ENCODE assay signal across 8 mouse cellular contexts in the genomic region with DNA sequence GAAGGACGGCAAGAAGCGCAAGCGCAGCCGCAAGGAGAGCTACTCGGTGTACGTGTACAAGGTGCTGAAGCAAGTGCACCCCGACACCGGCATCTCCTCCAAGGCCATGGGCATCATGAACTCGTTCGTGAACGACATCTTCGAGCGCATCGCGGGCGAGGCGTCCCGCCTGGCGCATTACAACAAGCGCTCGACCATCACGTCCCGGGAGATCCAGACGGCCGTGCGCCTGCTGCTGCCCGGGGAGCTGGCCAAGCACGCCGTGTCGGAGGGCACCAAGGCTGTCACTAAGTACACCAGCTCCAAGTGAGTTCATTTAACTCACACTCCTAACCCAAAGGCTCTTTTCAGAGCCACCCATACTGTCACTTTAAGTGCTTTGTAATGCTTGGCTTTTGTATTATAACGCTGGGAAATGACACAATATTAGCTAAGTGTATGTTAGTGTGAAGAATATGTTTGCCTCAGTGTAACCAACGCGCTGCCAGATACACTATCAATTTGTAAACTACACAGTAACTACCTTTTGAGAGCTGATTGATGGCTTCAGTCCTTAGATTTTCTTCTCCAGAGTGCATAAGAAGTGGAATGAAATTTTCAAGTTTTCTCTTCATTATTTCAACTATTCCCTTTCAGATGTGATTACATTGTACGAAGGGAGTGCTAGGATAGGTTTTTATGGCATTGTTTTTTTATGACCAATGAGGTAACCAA. TPM values are rescaled to one million over a fixed set of nuclear protein-coding genes. Genes with fewer than 3 reads are reported as not detected.
A peak's percentile ranks its signal among the peaks of the same experiment; 100 is the strongest.
DNase-seq lines count a peak whose midpoint lies in the region; ATAC-seq and TF ChIP-seq lines count a peak whose summit lies in the region.
"Not testable (repeated sequence)": the region's sequence is repeated elsewhere in the genome, so short reads cannot be mapped to it uniquely, and the experiment has no call there.

No protein-coding gene starts in this region.

- WGBS in forebrain, embryonic 13.5 days = under 1% methylated on average over 12 of the region's 34 CpGs
- whole genome bisulfite sequencing in hindbrain, embryonic 10.5 days = under 1% methylated on average over 16 of the region's 34 CpGs
- under 1% methylated on average over 8 of the region's 34 CpGs for WGBS in kidney, embryonic 16.5 days
- WGBS in liver, embryonic 16.5 days (ENCODE audit: insufficient replicate concordance) = 0% methylated on average over 9 of the region's 34 CpGs
- WGBS in midbrain, embryonic 16.5 days = 0% methylated on average over 12 of the region's 34 CpGs
- WGBS in stomach, embryonic 16.5 days = 0% methylated on average over 9 of the region's 34 CpGs

- H3K9me3 ChIP-seq in CH12.LX (replicated peaks; ENCODE audit: low read length); forebrain, embryonic 13.5 days (replicated peaks); hindbrain, embryonic 10.5 days; kidney, embryonic 16.5 days (ENCODE audit: low read length); liver, embryonic 16.5 days (replicated peaks; ENCODE audit: control insufficient read depth, low read length); midbrain, embryonic 16.5 days (replicated peaks; ENCODE audit: control insufficient read depth, low read length, poor library complexity, severe bottlenecking); stomach, embryonic 16.5 days (replicated peaks; ENCODE audit: control insufficient read depth, low read length): not testable (repeated sequence)

- not testable (repeated sequence) for H3K27me3 ChIP-seq in CH12.LX (replicated peaks); forebrain, embryonic 13.5 days; hindbrain, embryonic 10.5 days (ENCODE audit: insufficient read depth, poor library complexity, severe bottlenecking); kidney, embryonic 16.5 days (ENCODE audit: insufficient read depth, low read length); liver, embryonic 16.5 days (ENCODE audit: control insufficient read depth, insufficient read depth, low read depth, low read length); midbrain, embryonic 16.5 days (ENCODE audit: control insufficient read depth, insufficient read depth, low read depth, low read length); stomach, embryonic 16.5 days (ENCODE audit: control insufficient read depth, insufficient read depth, low read length)

- in situ Hi-C loops in CH12.LX (cut with MboI; ENCODE audit: low pct_ligation_motif_present, low pct_unique_long_range_greater_than_20kb, low sequenced_read_pairs) = loop anchor here (25.0 kb wide), 1 partner anchor 1834 kb away; a partner anchor contains a TSS

- peak overlapping the region; percentile 67; the same call in 1 of the 2 replicates for H3K4me2 ChIP-seq in CH12.LX (ENCODE audit: insufficient read depth, low read depth, poor library complexity, severe bottlenecking)
- H3K4me2 ChIP-seq in forebrain, embryonic 13.5 days = peak overlapping the region; percentile 75
- H3K4me2 ChIP-seq in kidney, embryonic 16.5 days (replicated peaks; ENCODE audit: low read depth, low read length) = peak overlapping the region; percentile 78
- peak overlapping the region; percentile 79 for H3K4me2 ChIP-seq in liver, embryonic 16.5 days (ENCODE audit: low read depth, low read length)
- H3K4me2 ChIP-seq in midbrain, embryonic 16.5 days (ENCODE audit: low read length) = peak overlapping the region; percentile 73
- peak overlapping the region; percentile 75 for H3K4me2 ChIP-seq in stomach, embryonic 16.5 days (ENCODE audit: low read depth, low read length)

- peak; percentile 92 for TF ChIP-seq POLR2A in CH12.LX (IDR thresholded peaks at IDR 0.05; ENCODE audit: low read depth, low read length)
- not testable (repeated sequence) for TF ChIP-seq POLR2A in cortical plate, adult 2 months (IDR thresholded peaks at IDR 0.05; ENCODE audit: extremely low read depth, insufficient read depth, low read length)

- peak overlapping the region; percentile 98 for H3K27ac ChIP-seq in CH12.LX (ENCODE audit: insufficient read depth, low read depth)
- H3K27ac ChIP-seq in cortical plate, adult 2 months (ENCODE audit: insufficient read depth, low read length) = peak overlapping the region; percentile 96
- peak overlapping the region; percentile 97 for H3K27ac ChIP-seq in forebrain, embryonic 13.5 days
- H3K27ac ChIP-seq in hindbrain, embryonic 10.5 days = peak overlapping the region; percentile 98
- H3K27ac ChIP-seq in kidney, embryonic 16.5 days (ENCODE audit: low read length) = peak overlapping the region; percentile 97
- peak overlapping the region; percentile 98 for H3K27ac ChIP-seq in liver, embryonic 16.5 days (ENCODE audit: low read length)
- H3K27ac ChIP-seq in midbrain, embryonic 16.5 days (ENCODE audit: low read length) = peak overlapping the region; percentile 93
- peak overlapping the region; percentile 93 for H3K27ac ChIP-seq in stomach, embryonic 16.5 days (ENCODE audit: low read length)

- H3K4me1 ChIP-seq in CH12.LX (ENCODE audit: control insufficient read depth in 1 of 2, insufficient read depth in 2 of 2); cortical plate, adult 2 months (ENCODE audit: control insufficient read depth, insufficient read depth, low read length); liver, embryonic 16.5 days (ENCODE audit: control insufficient read depth, low read depth, low read length): not testable (repeated sequence)
- H3K4me1 ChIP-seq in forebrain, embryonic 13.5 days = peaks cover 29% of the 10 kb centered on the region
- peaks cover 30% of the 10 kb centered on the region for H3K4me1 ChIP-seq in hindbrain, embryonic 10.5 days (replicated peaks)
- H3K4me1 ChIP-seq in kidney, embryonic 16.5 days (ENCODE audit: insufficient read depth, low read length) = peaks cover 15% of the 10 kb centered on the region
- peaks cover 29% of the 10 kb centered on the region for H3K4me1 ChIP-seq in midbrain, embryonic 16.5 days (ENCODE audit: control insufficient read depth, insufficient read depth, low read length)
- H3K4me1 ChIP-seq in stomach, embryonic 16.5 days (ENCODE audit: control insufficient read depth, insufficient read depth, low read length) = peaks cover 27% of the 10 kb centered on the region

- H3K4me3 ChIP-seq in CH12.LX (replicated peaks in 1 of 3; ENCODE audit: low read depth in 2 of 3, low read length in 2 of 3, poor library complexity in 1 of 3) = peak overlapping the region; percentile 34 to 66 (median 36)
- H3K4me3 ChIP-seq in cortical plate, adult 2 months (ENCODE audit: insufficient read depth, low read length) = peak overlapping the region; percentile 69
- peak overlapping the region; percentile 51 for H3K4me3 ChIP-seq in forebrain, embryonic 13.5 days
- peak overlapping the region; percentile 56 for H3K4me3 ChIP-seq in hindbrain, embryonic 10.5 days
- peak overlapping the region; percentile 57 for H3K4me3 ChIP-seq in kidney, embryonic 16.5 days (ENCODE audit: low read length)
- peak overlapping the region; percentile 63 for H3K4me3 ChIP-seq in liver, embryonic 16.5 days (ENCODE audit: low read depth, low read length)
- peak overlapping the region; percentile 43 for H3K4me3 ChIP-seq in midbrain, embryonic 16.5 days (ENCODE audit: low read depth, low read length)
- peak overlapping the region; percentile 54 for H3K4me3 ChIP-seq in stomach, embryonic 16.5 days (replicated peaks; ENCODE audit: low read length)

- not testable (repeated sequence) for TF ChIP-seq CTCF in CH12.LX (conservative IDR thresholded peaks at IDR 0.05 in 1 of 2, IDR thresholded peaks at IDR 0.05 in 1 of 2; ENCODE audit: low read depth in 2 of 2, low read length in 2 of 2); cortical plate, adult 2 months (IDR thresholded peaks at IDR 0.05; ENCODE audit: extremely low read depth, insufficient read depth, low read length)

- not testable (repeated sequence) for H3K79me2 ChIP-seq in CH12.LX (replicated peaks; ENCODE audit: control insufficient read depth, extremely low read depth, insufficient read depth, poor library complexity, severe bottlenecking)

- ATAC-seq in forebrain, embryonic 13.5 days; kidney, embryonic 16.5 days (ENCODE audit: low FRiP score, low TSS enrichment); midbrain, embryonic 16.5 days; stomach, embryonic 16.5 days (ENCODE audit: insufficient read depth, low FRiP score): not testable (repeated sequence)
- ATAC-seq in liver, embryonic 16.5 days (ENCODE audit: low read depth) = peak; percentile 0; the same call in 1 of the 2 replicates

- TF ChIP-seq EP300 in CH12.LX (IDR thresholded peaks at IDR 0.05; ENCODE audit: low read length) = not testable (repeated sequence)

- peak overlapping the region; percentile 91 for H3K9ac ChIP-seq in CH12.LX (ENCODE audit: insufficient read depth, low read depth)
- H3K9ac ChIP-seq in forebrain, embryonic 13.5 days = peak overlapping the region; percentile 86
- H3K9ac ChIP-seq in kidney, embryonic 16.5 days (replicated peaks; ENCODE audit: low read length) = peak overlapping the region; percentile 75
- H3K9ac ChIP-seq in liver, embryonic 16.5 days (ENCODE audit: low read depth, low read length) = peak overlapping the region; percentile 73
- peak overlapping the region; percentile 60 for H3K9ac ChIP-seq in midbrain, embryonic 16.5 days (ENCODE audit: low read depth, low read length)
- peak overlapping the region; percentile 70 for H3K9ac ChIP-seq in stomach, embryonic 16.5 days (ENCODE audit: low read length)

- TF ChIP-seq RAD21 in CH12.LX (IDR thresholded peaks at IDR 0.05; ENCODE audit: low read depth, low read length) = not testable (repeated sequence)

- H3K36me3 ChIP-seq in CH12.LX (replicated peaks in 1 of 2; ENCODE audit: control insufficient read depth in 1 of 2, insufficient read depth in 1 of 2, low read length in 1 of 2); forebrain, embryonic 13.5 days (ENCODE audit: poor library complexity, severe bottlenecking); hindbrain, embryonic 10.5 days; kidney, embryonic 16.5 days (ENCODE audit: insufficient read depth, low read length); liver, embryonic 16.5 days (ENCODE audit: control insufficient read depth, insufficient read depth); midbrain, embryonic 16.5 days (ENCODE audit: control insufficient read depth, insufficient read depth, low read length); stomach, embryonic 16.5 days (ENCODE audit: control insufficient read depth, insufficient read depth, low read length): not testable (repeated sequence)

- dilution Hi-C loops in CH12.LX (cut with MboI; ENCODE audit: extremely low pct_ligation_motif_present, extremely low pct_unique_long_range_greater_than_20kb, low sequenced_read_pairs) = not testable (repeated sequence)

- DNase-seq in CH12.LX (ENCODE audit: extremely low read depth) = peak; percentile 66
- DNase-seq in hindbrain, embryonic 10.5 days (ENCODE audit: low spot score) = not testable (repeated sequence)

RNA-seq across cellular contexts. Expression of a gene that starts 0.5 kb away (rescaled TPM):
- total RNA-seq in CH12.LX (2012; rRNA removed) = 2,765 and 3,252 TPM in 2 replicates
- 118 and 136 TPM in 2 replicates for total RNA-seq in CH12.LX (2014; rRNA removed)
- 9.1 and 9.4 TPM in 2 replicates for polyA plus RNA-seq in CH12.LX (2012; ENCODE audit: insufficient read length, low read depth)
- polyA plus RNA-seq in cortical plate, adult 2 months (2012; rRNA removed) = 7.8 and 11.4 TPM in 2 replicates
- 8.9 and 11.5 TPM in 2 replicates for polyA plus RNA-seq in forebrain, embryonic 13.5 days (2015; fragmentation: Nextera tagmentation; extraction: Ambion mirVana)
- polyA plus RNA-seq in hindbrain, embryonic 10.5 days (2016; fragmentation: Nextera tagmentation; extraction: Ambion mirVana) = 7.0 and 7.3 TPM in 2 replicates
- polyA plus RNA-seq in kidney, embryonic 16.5 days (2015; fragmentation: Nextera tagmentation; extraction: Ambion mirVana) = 8.5 and 9.1 TPM in 2 replicates
- 10.6 and 13.5 TPM in 2 replicates for polyA plus RNA-seq in liver, embryonic 16.5 days (2015; fragmentation: Nextera tagmentation; extraction: Ambion mirVana)
- 0.36 and 0.86 TPM in 2 replicates for polyA plus RNA-seq in midbrain, embryonic 16.5 days (2015; fragmentation: Nextera tagmentation; extraction: Ambion mirVana)
- 16.8 and 17.5 TPM in 2 replicates for polyA plus RNA-seq in stomach, embryonic 16.5 days (2015; fragmentation: Nextera tagmentation; extraction: Ambion mirVana)

RNA-seq across cellular contexts. Expression of a gene that starts 0.6 kb away (rescaled TPM):
- total RNA-seq in CH12.LX (2012; rRNA removed) (648 and 652 TPM in 2 replicates), CH12.LX (2014; rRNA removed) (13.4 and 16.3 TPM in 2 replicates)
- polyA plus RNA-seq in CH12.LX (2012; ENCODE audit: insufficient read length, low read depth) = 1.4 and 3.5 TPM in 2 replicates
- 0.50 and 1.1 TPM in 2 replicates for polyA plus RNA-seq in cortical plate, adult 2 months (2012; rRNA removed)
- 120 and 139 TPM in 2 replicates for polyA plus RNA-seq in forebrain, embryonic 13.5 days (2015; fragmentation: Nextera tagmentation; extraction: Ambion mirVana)
- polyA plus RNA-seq in hindbrain, embryonic 10.5 days (2016; fragmentation: Nextera tagmentation; extraction: Ambion mirVana) = 102 and 103 TPM in 2 replicates
- polyA plus RNA-seq in kidney, embryonic 16.5 days (2015; fragmentation: Nextera tagmentation; extraction: Ambion mirVana) = 57.3 and 57.7 TPM in 2 replicates
- polyA plus RNA-seq in liver, embryonic 16.5 days (2015; fragmentation: Nextera tagmentation; extraction: Ambion mirVana) = 63.6 and 96.6 TPM in 2 replicates
- polyA plus RNA-seq in midbrain, embryonic 16.5 days (2015; fragmentation: Nextera tagmentation; extraction: Ambion mirVana) = 7.7 and 11.6 TPM in 2 replicates
- 34.0 and 56.1 TPM in 2 replicates for polyA plus RNA-seq in stomach, embryonic 16.5 days (2015; fragmentation: Nextera tagmentation; extraction: Ambion mirVana)

RNA-seq across cellular contexts. Expression of a gene that starts 2.3 kb away (rescaled TPM):
- 1,243 and 1,273 TPM in 2 replicates for total RNA-seq in CH12.LX (2012; rRNA removed)
- total RNA-seq in CH12.LX (2014; rRNA removed) = 28.3 and 50.8 TPM in 2 replicates
- 1.7 TPM in 1 of 2 replicates, not detected in the other for polyA plus RNA-seq in CH12.LX (2012; ENCODE audit: insufficient read length, low read depth)
- 0.67 TPM in 1 of 2 replicates, not detected in the other for polyA plus RNA-seq in cortical plate, adult 2 months (2012; rRNA removed)
- 10.3 and 11.2 TPM in 2 replicates for polyA plus RNA-seq in forebrain, embryonic 13.5 days (2015; fragmentation: Nextera tagmentation; extraction: Ambion mirVana)
- polyA plus RNA-seq in hindbrain, embryonic 10.5 days (2016; fragmentation: Nextera tagmentation; extraction: Ambion mirVana) = 4.7 and 5.1 TPM in 2 replicates
- polyA plus RNA-seq in kidney, embryonic 16.5 days (2015; fragmentation: Nextera tagmentation; extraction: Ambion mirVana) = 4.3 and 4.4 TPM in 2 replicates
- 3.7 and 5.9 TPM in 2 replicates for polyA plus RNA-seq in liver, embryonic 16.5 days (2015; fragmentation: Nextera tagmentation; extraction: Ambion mirVana)
- not detected in 2 replicates for polyA plus RNA-seq in midbrain, embryonic 16.5 days (2015; fragmentation: Nextera tagmentation; extraction: Ambion mirVana)
- 1.7 and 3.0 TPM in 2 replicates for polyA plus RNA-seq in stomach, embryonic 16.5 days (2015; fragmentation: Nextera tagmentation; extraction: Ambion mirVana)

RNA-seq across cellular contexts. Expression of a gene that starts 2.5 kb away (rescaled TPM):
- total RNA-seq in CH12.LX (2012; rRNA removed) (744 and 796 TPM in 2 replicates), CH12.LX (2014; rRNA removed) (9.1 and 13.2 TPM in 2 replicates)
- 0.53 TPM in 1 of 2 replicates, not detected in the other for polyA plus RNA-seq in CH12.LX (2012; ENCODE audit: insufficient read length, low read depth)
- 0.32 and 0.92 TPM in 2 replicates for polyA plus RNA-seq in cortical plate, adult 2 months (2012; rRNA removed)
- polyA plus RNA-seq in forebrain, embryonic 13.5 days (2015; fragmentation: Nextera tagmentation; extraction: Ambion mirVana) = 3.8 and 4.8 TPM in 2 replicates
- polyA plus RNA-seq in hindbrain, embryonic 10.5 days (2016; fragmentation: Nextera tagmentation; extraction: Ambion mirVana) = 1.8 and 2.2 TPM in 2 replicates
- polyA plus RNA-seq in kidney, embryonic 16.5 days (2015; fragmentation: Nextera tagmentation; extraction: Ambion mirVana) = 2.5 and 3.0 TPM in 2 replicates
- 2.2 and 3.8 TPM in 2 replicates for polyA plus RNA-seq in liver, embryonic 16.5 days (2015; fragmentation: Nextera tagmentation; extraction: Ambion mirVana)
- polyA plus RNA-seq in midbrain, embryonic 16.5 days (2015; fragmentation: Nextera tagmentation; extraction: Ambion mirVana) = not detected in 2 replicates
- 2.5 TPM in 2 replicates for polyA plus RNA-seq in stomach, embryonic 16.5 days (2015; fragmentation: Nextera tagmentation; extraction: Ambion mirVana)

RNA-seq across cellular contexts. Expression of a gene that starts 3.9 kb away (rescaled TPM):
- total RNA-seq in CH12.LX (2012; rRNA removed) (164 and 182 TPM in 2 replicates), CH12.LX (2014; rRNA removed) (10.3 and 13.5 TPM in 2 replicates)
- 0.65 and 0.94 TPM in 2 replicates for polyA plus RNA-seq in CH12.LX (2012; ENCODE audit: insufficient read length, low read depth)
- polyA plus RNA-seq in cortical plate, adult 2 months (2012; rRNA removed) = 2.6 and 3.0 TPM in 2 replicates
- polyA plus RNA-seq in forebrain, embryonic 13.5 days (2015; fragmentation: Nextera tagmentation; extraction: Ambion mirVana) = 8.8 TPM in 2 replicates
- 4.8 and 10.9 TPM in 2 replicates for polyA plus RNA-seq in hindbrain, embryonic 10.5 days (2016; fragmentation: Nextera tagmentation; extraction: Ambion mirVana)
- 6.1 and 6.6 TPM in 2 replicates for polyA plus RNA-seq in kidney, embryonic 16.5 days (2015; fragmentation: Nextera tagmentation; extraction: Ambion mirVana)
- polyA plus RNA-seq in liver, embryonic 16.5 days (2015; fragmentation: Nextera tagmentation; extraction: Ambion mirVana) = 6.6 and 7.7 TPM in 2 replicates
- 0.53 and 0.60 TPM in 2 replicates for polyA plus RNA-seq in midbrain, embryonic 16.5 days (2015; fragmentation: Nextera tagmentation; extraction: Ambion mirVana)
- polyA plus RNA-seq in stomach, embryonic 16.5 days (2015; fragmentation: Nextera tagmentation; extraction: Ambion mirVana) = 6.3 and 6.5 TPM in 2 replicates
